Mouse (Mus musculus) CD4-positive, CD25-positive, alpha-beta regulatory T cell (primary cell): Measurements from ENCODE around the gene Cd79a. TPM values are rescaled to one million over a fixed set of nuclear protein-coding genes. Genes with fewer than 3 reads are reported as not detected.

ENCODE experiments used
- polyA plus RNA-seq: library from polyadenylated mRNA; unstranded; fragments of 100-300 nt; shearing (Covaris generic); gene quantifications from one replicate; pipeline ENCODE4 v1.2.1, GENCODE M21; 2017

Cd79a gene
- 10.5 TPM for polyA plus RNA-seq

DNA sequence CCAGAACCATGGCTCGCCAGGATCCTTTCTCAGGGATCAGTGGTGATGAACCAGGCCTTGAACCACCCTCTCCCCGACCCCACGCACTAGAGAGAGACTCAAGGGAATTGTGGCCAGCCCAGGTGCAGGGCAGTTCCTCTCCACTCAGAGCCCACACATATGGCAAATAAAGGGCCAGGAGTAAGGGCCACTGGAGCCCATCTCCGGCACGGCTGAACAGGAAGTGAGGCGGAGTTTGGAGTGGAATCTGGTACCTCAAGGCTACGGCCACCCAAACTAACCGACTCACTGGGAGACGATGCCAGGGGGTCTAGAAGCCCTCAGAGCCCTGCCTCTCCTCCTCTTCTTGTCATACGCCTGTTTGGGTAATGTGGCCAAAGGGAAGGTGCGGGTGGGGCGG is at the start of gene Cd79a:
Gene Cd79a, plus strand, starts transcription at position 158 of the 400 bp plus-strand sequence.

DNA sequence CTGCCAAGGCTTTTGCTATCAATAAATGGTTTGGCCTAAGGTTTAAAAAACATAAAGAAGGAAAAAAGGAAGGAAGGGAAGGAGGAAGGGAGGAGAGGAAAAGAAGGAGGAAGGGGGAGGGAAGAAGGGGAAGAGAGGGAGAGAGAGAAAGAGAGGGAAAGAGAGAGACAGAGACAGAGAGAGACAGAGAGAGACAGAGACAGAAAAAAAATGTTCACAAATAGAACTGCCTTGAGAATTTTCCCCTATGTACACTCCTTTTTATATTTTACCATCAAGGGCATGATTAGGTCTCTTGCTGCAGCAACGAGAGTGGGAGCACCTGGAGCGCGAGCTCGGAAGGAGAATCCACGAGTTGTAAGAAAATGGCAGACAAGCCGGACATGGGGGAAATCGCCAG is 35.3 kb upstream of the Cd79a start, which contains the start of gene Gm9844:
Gene Gm9844, plus strand, starts transcription at position 301 of the 400 bp plus-strand sequence.

DNA sequence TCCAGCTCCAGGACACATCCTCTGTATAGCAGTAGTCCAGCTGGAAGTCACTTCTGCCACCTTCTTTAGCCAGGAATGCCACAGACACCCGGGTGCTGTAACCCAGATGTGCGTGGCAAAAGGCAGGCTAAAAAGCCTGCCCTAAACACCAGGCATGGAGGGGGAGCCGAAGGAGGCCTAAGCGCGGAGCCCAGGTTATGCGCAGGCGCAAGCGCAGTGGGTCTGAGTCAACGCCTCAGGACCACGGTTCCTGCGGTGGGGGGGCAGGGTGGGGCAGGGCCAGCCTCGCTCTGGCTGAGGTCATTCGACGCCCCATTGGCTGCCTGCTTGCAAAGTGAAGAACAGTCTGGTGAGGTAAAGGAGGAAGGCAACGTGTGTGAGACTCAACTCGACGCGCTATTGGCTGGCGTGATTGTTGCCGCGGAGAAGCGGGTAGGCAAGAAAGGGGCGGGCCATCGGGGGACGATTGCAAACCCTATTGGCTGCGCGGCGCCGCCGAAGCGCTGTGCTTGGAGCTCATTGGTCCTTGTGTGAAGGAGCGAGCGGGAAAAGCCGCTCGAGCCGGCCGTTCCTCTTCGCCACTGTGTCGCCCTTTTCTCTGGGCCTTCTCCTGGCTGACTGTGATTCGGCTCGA is 27.5 kb upstream of the Cd79a start, which contains the start of the genes Lypd4 and Dmrtc2:
Gene Lypd4, minus strand, starts transcription at position 410 of the 634 bp plus-strand sequence.
Gene Dmrtc2, plus strand, starts transcription at position 526 of the 634 bp plus-strand sequence.

DNA sequence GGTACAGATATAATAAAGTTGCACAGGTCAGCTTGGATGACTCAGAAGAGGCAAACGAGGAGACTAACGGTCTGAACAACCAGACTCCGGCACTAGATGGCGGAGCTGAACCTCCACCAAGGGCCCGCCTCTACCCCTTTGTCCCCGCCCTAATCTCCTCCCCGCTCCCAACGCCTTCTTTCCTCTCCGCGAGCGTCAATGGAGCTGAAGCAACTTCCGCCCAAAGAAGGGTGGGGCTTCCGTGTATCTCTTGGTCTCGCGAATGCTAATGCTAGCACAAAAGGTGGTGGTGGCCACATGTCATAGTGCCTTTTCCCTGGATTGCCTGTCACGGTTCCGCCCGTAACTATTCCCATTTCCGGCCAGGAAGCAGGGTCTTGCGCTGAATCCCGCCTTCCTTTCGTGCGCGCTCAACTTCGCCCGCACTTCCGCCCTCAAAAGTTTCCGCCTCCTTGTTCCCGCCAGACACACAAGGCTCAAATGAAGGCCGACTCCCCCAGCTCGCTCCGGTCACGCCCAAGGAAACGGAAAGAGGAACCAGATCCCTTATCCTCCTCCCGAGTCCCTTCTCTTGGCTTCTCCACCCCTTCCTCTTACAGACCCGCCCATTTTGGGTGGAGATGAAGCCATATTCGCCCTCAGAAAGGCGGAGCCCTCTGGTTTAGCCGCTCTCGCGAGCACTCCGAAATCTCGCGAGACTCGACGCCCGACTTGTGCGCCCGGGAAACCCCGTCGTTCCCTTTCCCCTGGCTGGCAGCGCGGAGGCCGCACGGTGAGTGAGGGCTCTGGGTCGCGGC is 13.1 kb upstream of the Cd79a start, which contains the start of gene Rps19:
Gene Rps19, plus strand, starts transcription at position 476 of the 797 bp plus-strand sequence.

DNA sequence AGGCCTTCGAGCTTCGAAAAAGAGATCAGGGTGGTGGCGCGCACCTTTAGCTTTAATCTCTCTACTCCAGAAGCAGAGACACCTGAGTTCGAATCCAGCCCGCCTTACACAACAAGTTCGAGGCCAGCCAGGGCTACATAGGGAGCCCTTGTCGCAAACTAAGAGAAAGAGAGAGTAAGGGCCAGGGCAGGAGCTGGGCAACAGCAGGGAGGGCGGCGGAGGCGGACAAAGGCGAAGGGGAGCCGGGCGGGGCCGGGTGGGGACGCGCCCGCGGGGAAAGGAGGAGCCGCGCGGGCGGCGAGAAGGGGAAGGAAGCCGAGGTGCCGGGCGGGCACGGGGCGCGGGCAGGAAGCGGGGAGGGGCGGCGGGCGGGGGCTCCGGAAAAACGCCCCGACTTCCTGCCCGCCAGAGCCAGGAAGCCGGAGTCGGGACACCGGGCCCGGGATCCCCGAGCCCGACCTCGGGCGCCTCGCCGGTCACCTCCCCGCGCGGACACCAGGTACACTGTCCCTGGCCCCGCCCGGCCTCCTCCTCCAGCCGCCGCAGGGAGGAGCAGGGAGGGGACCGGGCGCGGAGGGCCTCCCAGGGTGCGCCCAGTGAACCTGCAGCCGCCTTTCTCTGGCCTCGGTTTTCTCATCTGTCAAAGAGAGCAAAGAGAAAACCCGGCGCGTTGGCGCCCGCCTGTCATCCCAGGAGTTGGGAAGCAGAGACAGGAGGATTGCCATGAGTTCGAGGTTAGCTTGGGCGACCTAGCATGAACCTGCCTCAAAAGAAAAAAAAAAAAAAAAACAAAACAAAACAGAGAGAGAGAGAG is 5.7 kb downstream of the Cd79a start, which contains the start of gene Arhgef1:
Gene Arhgef1, plus strand, starts transcription at position 283 of the 814 bp plus-strand sequence.

DNA sequence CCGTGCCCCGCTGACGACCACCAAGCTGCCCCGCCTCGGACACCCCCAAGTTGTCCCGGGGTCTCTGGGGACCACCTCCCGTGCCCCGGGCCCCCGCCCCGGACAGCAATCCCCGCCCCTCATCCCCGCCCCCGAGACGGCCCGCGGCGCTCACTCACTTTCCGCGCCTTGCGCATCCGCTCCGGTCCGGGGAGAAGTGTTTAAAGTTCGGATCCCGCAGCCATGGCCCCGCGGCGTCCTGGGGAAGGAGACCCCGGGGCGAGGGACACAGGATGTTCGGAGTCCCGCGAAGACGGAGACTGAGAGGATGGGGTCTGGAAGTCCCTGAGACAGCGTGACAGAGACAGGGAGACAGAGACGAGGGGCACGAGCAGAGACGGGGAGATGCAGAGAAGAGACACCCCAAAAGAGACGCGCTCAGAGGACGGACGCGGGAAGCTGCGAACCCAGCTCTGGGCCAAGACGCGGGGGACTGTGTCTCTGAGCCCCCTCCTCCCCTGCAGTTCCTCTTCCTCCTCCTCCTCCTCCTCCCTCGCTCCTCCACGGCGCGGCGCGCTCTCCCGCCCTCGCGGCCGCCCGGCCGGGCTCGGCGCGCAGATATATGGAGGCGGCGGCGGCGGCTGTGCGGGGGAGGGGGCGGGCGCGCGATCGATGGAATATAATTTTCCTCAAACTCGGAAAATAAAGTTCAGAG is 47.2 kb downstream of the Cd79a start, which contains the start of gene Gm4881:
Gene Gm4881, minus strand, starts transcription at position 238 of the 694 bp plus-strand sequence.

Other genes starting within 250 kb of the Cd79a start
- not detected for gene Tex101, start 220.7 kb upstream of the Cd79a start, polyA plus RNA-seq
- not detected for gene BC049730, start 188.1 kb upstream of the Cd79a start, polyA plus RNA-seq
- not detected for gene Gm4763, start 170.5 kb upstream of the Cd79a start, polyA plus RNA-seq
- 0.53 TPM for gene Cd177, start 137.1 kb upstream of the Cd79a start, polyA plus RNA-seq
- not detected for gene Ceacam10, start 120.2 kb upstream of the Cd79a start, polyA plus RNA-seq
- 45.5 TPM for gene Gm9844, start 35.2 kb upstream of the Cd79a start, polyA plus RNA-seq
- gene Lypd4, start 27.4 kb upstream of the Cd79a start, polyA plus RNA-seq, result 0.18 TPM
- gene Dmrtc2, start 27.3 kb upstream of the Cd79a start, polyA plus RNA-seq, result not detected
- 4,660 TPM for gene Rps19, start 13.0 kb upstream of the Cd79a start, polyA plus RNA-seq
- gene Arhgef1, start 5.5 kb downstream of the Cd79a start, polyA plus RNA-seq, result 2,006 TPM
- gene Gm4881, start 47.1 kb downstream of the Cd79a start, polyA plus RNA-seq, result not detected
- gene Rabac1, start 75.4 kb downstream of the Cd79a start, polyA plus RNA-seq, result 596 TPM
- 1.7 TPM for gene Atp1a3, start 108.6 kb downstream of the Cd79a start, polyA plus RNA-seq
- 11.5 TPM for gene Grik5, start 175.0 kb downstream of the Cd79a start, polyA plus RNA-seq
- 31.1 TPM for gene Zfp574, start 175.2 kb downstream of the Cd79a start, polyA plus RNA-seq